Mouse (Mus musculus) heart, embryonic 15.5 days (tissue): ENCODE data around the gene Gtsf2. TPM values are rescaled to one million over a fixed set of nuclear protein-coding genes. Genes with fewer than 3 reads are reported as not detected.

Experiments
- polyA plus RNA-seq: library from polyadenylated mRNA; unstranded; fragments of >200 nt; fragmentation: Nextera tagmentation; extraction: Ambion mirVana; gene quantifications from 2 replicates; pipeline ENCODE4 v1.2.1, GENCODE M21; 2015

Gene Gtsf2
- polyA plus RNA-seq, 1 experiment from 2014 or later = not detected

Other genes starting within 250 kb of the Gtsf2 start
- 80.0 and 84.2 TPM in 2 replicates for gene Cbx5, start 208.7 kb downstream of the Gtsf2 start, polyA plus RNA-seq
- 367 and 376 TPM in 2 replicates for gene Hnrnpa1, start 208.0 kb downstream of the Gtsf2 start, polyA plus RNA-seq
- gene Nfe2, start 190.1 kb downstream of the Gtsf2 start, polyA plus RNA-seq = 1.9 and 5.0 TPM in 2 replicates
- 145 and 168 TPM in 2 replicates for gene Copz1, start 175.8 kb downstream of the Gtsf2 start, polyA plus RNA-seq
- gene Gpr84, start 137.9 kb downstream of the Gtsf2 start, polyA plus RNA-seq = 0.11 and 0.25 TPM in 2 replicates
- gene Zfp385a, start 108.4 kb downstream of the Gtsf2 start, polyA plus RNA-seq = 5.9 and 10.5 TPM in 2 replicates
- gene Itga5, start 81.7 kb downstream of the Gtsf2 start, polyA plus RNA-seq = 62.4 and 70.8 TPM in 2 replicates
- gene Gtsf1, start 18.0 kb downstream of the Gtsf2 start, polyA plus RNA-seq = 28.5 and 32.6 TPM in 2 replicates
- gene Nckap1l, start 5.3 kb upstream of the Gtsf2 start, polyA plus RNA-seq = 2.1 and 5.8 TPM in 2 replicates
- 2.1 and 3.5 TPM in 2 replicates for gene Pde1b, start 54.6 kb upstream of the Gtsf2 start, polyA plus RNA-seq
- gene Ppp1r1a, start 89.5 kb upstream of the Gtsf2 start, polyA plus RNA-seq = 55.3 and 62.0 TPM in 2 replicates
- gene Glycam1, start 116.6 kb upstream of the Gtsf2 start, polyA plus RNA-seq = not detected in 2 replicates